Mouse (Mus musculus) stomach, postnatal 0 days (tissue): ENCODE measurements around the gene Zfp91. TPM values are rescaled to one million over a fixed set of nuclear protein-coding genes. Genes with fewer than 3 reads are reported as not detected.

ENCODE experiments used
- ATAC-seq: fragments of 200-750 bp; cut with Nextera tagmentation; 2 replicates; pipeline ENCODE4 v1.8.0; 2017; ENCODE audit not compliant: low FRiP score, low TSS enrichment
- DNase-seq: peaks from one replicate; pipeline ENCODE4 v3.0.0-alpha.2; 2016; ENCODE audit warnings: low spot score
- H3K27ac ChIP-seq: fragments of 300-500 bp; sonication (generic); replicated peaks from 2 replicates; pipeline ENCODE4 v1.5.1; 2014; ENCODE audit warnings: mild to moderate bottlenecking, control low read depth
- H3K27me3 ChIP-seq: fragments of 300-500 bp; sonication (generic); 2 replicates; pipeline ENCODE4 v1.6.1; 2014; ENCODE audit warnings: low read length; ENCODE audit not compliant: control insufficient read depth, insufficient read depth
- H3K36me3 ChIP-seq: fragments of 300-500 bp; sonication (generic); 2 replicates; pipeline ENCODE4 v1.6.1; 2014; ENCODE audit warnings: low read length, mixed read lengths; ENCODE audit not compliant: control insufficient read depth, insufficient read depth
- H3K4me1 ChIP-seq: fragments of 300-500 bp; sonication (generic); replicated peaks from 2 replicates; pipeline ENCODE4 v1.6.1; 2014; ENCODE audit warnings: antibody characterized with exemption; ENCODE audit not compliant: control insufficient read depth, insufficient read depth
- H3K4me2 ChIP-seq: fragments of 300-500 bp; sonication (generic); replicated peaks from 2 replicates; pipeline ENCODE4 v1.6.1; 2014; ENCODE audit warnings: low read depth, mild to moderate bottlenecking, control low read depth, moderate library complexity
- H3K4me3 ChIP-seq: fragments of 300-500 bp; sonication (generic); 2 replicates; pipeline ENCODE4 v1.5.1; 2014; ENCODE audit warnings: low read depth, low read length, control low read depth
- H3K9ac ChIP-seq: fragments of 300-500 bp; sonication (generic); 2 replicates; pipeline ENCODE4 v1.6.1; 2014; ENCODE audit warnings: mild to moderate bottlenecking, low read length, control low read depth, mixed read lengths
- H3K9me3 ChIP-seq: fragments of 300-500 bp; sonication (generic); 2 replicates; pipeline ENCODE4 v1.6.1; 2016; ENCODE audit warnings: low read length; ENCODE audit not compliant: control insufficient read depth
- CTCF ChIP-seq: IDR thresholded peaks from 2 replicates; pipeline ENCODE4 v1.5.1; 2016; ENCODE audit warnings: antibody characterized with exemption, low read depth, mild to moderate bottlenecking, moderate library complexity
- EP300 ChIP-seq: optimal IDR thresholded peaks from 2 replicates; pipeline ENCODE3; 2016; ENCODE audit warnings: antibody characterized with exemption
- WGBS: fragments of 180-500 bp; shearing (Covaris S2); extraction: QIAGEN DNeasy Blood & Tissue Kit; methylation state at CpG from one replicate; pipeline ENCODE4 v1.1.7; 2014; 5-methylcytosine and 5-hydroxymethylcytosine counted together
- polyA plus RNA-seq: library from polyadenylated mRNA; unstranded; fragments of >200 nt; fragmentation: Nextera tagmentation; extraction: Ambion mirVana; gene quantifications from 2 replicates; pipeline ENCODE4 v1.2.1, GENCODE M21; 2015

Gene Zfp91
- polyA plus RNA-seq, 1 experiment from 2014 or later: 8.9 TPM

- Histone ChIP-seq H3K9ac (no peak overlapping the region), H3K36me3 (peaks cover 5% of the 10 kb centered on the region; the same call in 1 of the 2 replicates), H3K9me3 (no peaks in the 10 kb centered on the region), H3K27me3 (no peaks in the 10 kb centered on the region), H3K4me1 (no peaks in the 10 kb centered on the region), H3K4me2 (no peak overlapping the region), H3K27ac (no peak overlapping the region), H3K4me3 (no peak overlapping the region)
- DNase-seq: no peak
- WGBS: 57% methylated on average over 2 of the region's 2 CpGs
- no peak for ATAC-seq
- TF ChIP-seq EP300 (no peak), CTCF (no peak)
These were observed 36.3 kb downstream of the Zfp91 start for GRCm38 (mm10) chr19:12759656-12760055.

GRCm38 (mm10) chr19:12758936-12759478 lies 36.9 kb downstream of the Zfp91 start:
- Histone ChIP-seq H3K9me3 (no peaks in the 10 kb centered on the region), H3K4me1 (no peaks in the 10 kb centered on the region), H3K27ac (no peak overlapping the region), H3K27me3 (no peaks in the 10 kb centered on the region), H3K36me3 (peaks cover 2% of the 10 kb centered on the region; the same call in 1 of the 2 replicates), H3K4me3 (no peak overlapping the region), H3K4me2 (no peak overlapping the region), H3K9ac (no peak overlapping the region)
- ATAC-seq (no peak), DNase-seq (no peak)
- WGBS: 75% methylated on average over 1 of the region's 1 CpGs
- TF ChIP-seq EP300 (no peak), CTCF (no peak)

DNA sequence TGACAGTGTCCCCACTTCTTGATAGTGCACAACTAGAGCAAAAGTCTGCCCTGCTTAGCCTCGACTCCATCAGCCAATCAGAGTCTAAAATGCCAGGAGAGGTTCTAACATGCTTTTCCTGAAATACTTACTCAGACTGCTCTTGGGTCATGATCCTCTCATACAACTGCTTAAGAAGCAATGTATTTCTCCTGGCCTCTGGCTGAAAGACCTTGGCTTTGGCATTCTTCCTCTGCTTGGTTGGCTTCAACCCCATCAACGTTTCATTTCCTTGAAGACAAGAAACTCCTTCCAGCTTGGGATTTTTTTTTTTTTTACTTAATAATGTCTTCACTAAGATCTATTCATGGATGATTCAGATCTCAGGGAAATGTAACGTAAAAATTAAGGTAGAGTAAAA lies 39.6 kb downstream of the Zfp91 start:
- Histone ChIP-seq H3K27ac (no peak overlapping the region), H3K4me3 (no peak overlapping the region), H3K4me2 (no peak overlapping the region), H3K9ac (no peak overlapping the region), H3K36me3 (no peaks in the 10 kb centered on the region), H3K9me3 (no peaks in the 10 kb centered on the region), H3K4me1 (no peaks in the 10 kb centered on the region), H3K27me3 (no peaks in the 10 kb centered on the region)
- ATAC-seq: no peak
- DNase-seq: no peak
- TF ChIP-seq CTCF (no peak), EP300 (no peak)
- WGBS: 58% methylated on average over 3 of the region's 3 CpGs

- WGBS: 59% methylated on average over 2 of the region's 2 CpGs
- TF ChIP-seq CTCF (no peak), EP300 (no peak)
- Histone ChIP-seq H3K9ac (no peak overlapping the region), H3K27ac (no peak overlapping the region), H3K27me3 (no peaks in the 10 kb centered on the region), H3K4me3 (no peak overlapping the region), H3K36me3 (no peaks in the 10 kb centered on the region), H3K4me1 (no peaks in the 10 kb centered on the region), H3K4me2 (no peak overlapping the region), H3K9me3 (no peaks in the 10 kb centered on the region)
- no peak for ATAC-seq
- no peak for DNase-seq
These were observed 64.0 kb downstream of the Zfp91 start for GRCm38 (mm10) chr19:12731950-12732349.

- H3K9me3 ChIP-seq: no peaks in the 10 kb centered on the region
- DNase-seq (no peak), ATAC-seq (no peak)
- H3K4me1 ChIP-seq: no peaks in the 10 kb centered on the region
- 67% methylated on average over 1 of the region's 1 CpGs for WGBS
- H3K36me3 ChIP-seq: no peaks in the 10 kb centered on the region
- no peak for TF ChIP-seq CTCF
- no peak for TF ChIP-seq EP300
- no peak overlapping the region for H3K4me2 ChIP-seq
- no peaks in the 10 kb centered on the region for H3K27me3 ChIP-seq
- H3K4me3 ChIP-seq: no peak overlapping the region
- no peak overlapping the region for H3K27ac ChIP-seq
- H3K9ac ChIP-seq: no peak overlapping the region
These were observed 64.9 kb downstream of the Zfp91 start for GRCm38 (mm10) chr19:12731036-12731435.

DNA sequence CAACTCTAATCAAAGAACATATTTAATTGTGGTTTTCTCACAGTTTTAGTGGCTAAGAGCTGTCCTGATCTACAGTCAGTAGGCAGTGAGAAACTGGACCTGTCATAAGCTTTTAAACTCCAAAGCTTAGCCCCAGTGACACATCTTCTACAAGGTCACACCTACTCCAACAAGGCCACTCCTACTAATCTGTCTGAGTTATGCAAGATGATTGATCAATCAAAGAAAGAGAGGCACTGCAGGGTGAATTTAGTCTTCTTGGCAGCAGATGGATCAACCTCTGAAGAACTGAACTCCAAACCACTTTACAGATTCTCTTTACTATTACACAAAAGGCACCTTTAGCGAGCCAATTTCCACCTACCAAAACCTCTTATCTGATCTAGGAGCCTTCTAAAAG lies 70.1 kb downstream of the Zfp91 start:
- Histone ChIP-seq H3K27me3 (no peaks in the 10 kb centered on the region), H3K4me3 (no peak overlapping the region), H3K4me2 (no peak overlapping the region), H3K9ac (no peak overlapping the region), H3K4me1 (no peaks in the 10 kb centered on the region), H3K36me3 (no peaks in the 10 kb centered on the region), H3K9me3 (no peaks in the 10 kb centered on the region), H3K27ac (no peak overlapping the region)
- ATAC-seq (no peak), DNase-seq (no peak)
- 68% methylated on average over 1 of the region's 1 CpGs for WGBS
- TF ChIP-seq EP300: no peak
- no peak for TF ChIP-seq CTCF
